Mouse (Mus musculus) brain, embryonic 14.5 days (tissue): ENCODE data around the gene Sgms1. TPM values are rescaled to one million over a fixed set of nuclear protein-coding genes. Genes with fewer than 3 reads are reported as not detected.

Experiments
- DNase-seq: peaks from one replicate; pipeline ENCODE4 v3.0.0-alpha.2; 2011; ENCODE audit warnings: low read depth
- CTCF ChIP-seq: fragments of 200-500 bp; IDR thresholded peaks from 2 replicates; pipeline ENCODE4 v1.5.1; 2012; ENCODE audit warnings: inconsistent platforms, mild to moderate bottlenecking, moderate library complexity, borderline replicate concordance; ENCODE audit not compliant: insufficient read depth, insufficient read length; ENCODE audit errors: extremely low read depth
- POLR2A ChIP-seq: fragments of 200-500 bp; IDR thresholded peaks from 2 replicates; pipeline ENCODE4 v1.6.1; 2012; ENCODE audit warnings: mild to moderate bottlenecking, inconsistent platforms, borderline replicate concordance; ENCODE audit not compliant: poor library complexity, insufficient read depth, insufficient read length, severe bottlenecking; ENCODE audit errors: extremely low read depth
- polyA plus RNA-seq: library from polyadenylated mRNA; depleted of rRNA; stranded (reverse); fragments of >200 nt; gene quantifications from 2 replicates; pipeline ENCODE4 v1.2.3, GENCODE M21; 2012

Sgms1 gene
- polyA plus RNA-seq, 1 experiment = 13.6 TPM

DNA sequence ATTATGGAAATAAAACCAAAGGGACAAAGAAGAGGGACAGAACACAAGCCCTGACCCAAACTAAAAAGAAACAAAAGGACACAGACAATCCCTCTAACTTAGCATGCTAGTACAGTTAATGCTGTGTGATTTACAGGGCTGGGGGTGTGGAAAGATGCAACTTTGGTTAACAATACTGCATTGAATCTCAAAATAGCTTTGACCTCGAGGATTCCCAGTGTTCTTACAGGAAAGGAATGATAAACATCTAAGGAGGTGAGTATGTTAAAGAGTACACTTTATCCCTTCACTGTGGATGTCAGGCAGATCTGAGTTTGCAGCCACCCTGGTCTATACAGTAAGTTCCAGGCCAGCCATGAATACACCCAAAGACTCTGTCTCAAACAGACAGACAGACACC, 194.7 kb downstream of the Sgms1 start:
- no peak for TF ChIP-seq CTCF
- TF ChIP-seq POLR2A = no peak
- no peak for DNase-seq

DNA sequence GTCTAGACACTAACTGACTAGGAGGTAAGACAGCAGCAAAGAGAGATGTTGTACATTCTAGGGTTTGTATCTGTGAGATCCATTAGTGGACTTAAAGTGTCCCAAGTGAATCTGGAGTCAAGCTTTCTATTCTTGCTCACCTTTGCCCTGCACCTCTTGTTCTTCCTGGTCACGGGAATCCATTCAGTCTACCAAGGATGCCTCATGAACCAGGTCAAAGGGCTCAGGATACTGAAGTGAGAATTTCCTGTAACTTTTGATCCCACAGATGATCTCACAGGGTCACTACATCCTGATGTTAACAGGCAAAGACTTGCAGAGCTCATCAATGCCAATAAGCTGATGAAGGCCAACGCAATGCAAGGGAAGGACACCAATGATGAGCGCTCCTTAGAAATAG, 195.4 kb downstream of the Sgms1 start:
- TF ChIP-seq CTCF (no peak), POLR2A (no peak)

DNA sequence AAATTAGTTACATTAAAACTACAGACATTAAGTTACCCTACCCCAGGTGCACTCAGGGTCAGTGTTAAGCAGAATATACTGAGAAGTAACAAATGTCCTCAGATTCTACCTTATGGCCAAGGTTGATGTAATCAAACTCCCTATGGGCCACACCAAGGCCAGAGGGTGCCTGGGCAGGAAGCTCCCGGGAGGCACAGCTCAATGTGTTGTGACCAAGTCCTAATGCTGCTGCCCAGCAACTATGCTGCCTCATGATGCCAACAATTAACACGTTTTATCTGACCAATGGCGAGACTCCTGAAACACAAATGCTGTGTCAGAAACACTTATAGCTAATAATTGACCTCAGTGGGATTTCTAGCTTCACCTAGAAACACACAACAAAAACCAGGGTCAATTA, 197.9 kb downstream of the Sgms1 start:
- TF ChIP-seq POLR2A = no peak
- no peak for TF ChIP-seq CTCF
- no peak for DNase-seq

More for the DNA sequence above, 195.4 kb downstream of the Sgms1 start:
- DNase-seq = no peak

DNA sequence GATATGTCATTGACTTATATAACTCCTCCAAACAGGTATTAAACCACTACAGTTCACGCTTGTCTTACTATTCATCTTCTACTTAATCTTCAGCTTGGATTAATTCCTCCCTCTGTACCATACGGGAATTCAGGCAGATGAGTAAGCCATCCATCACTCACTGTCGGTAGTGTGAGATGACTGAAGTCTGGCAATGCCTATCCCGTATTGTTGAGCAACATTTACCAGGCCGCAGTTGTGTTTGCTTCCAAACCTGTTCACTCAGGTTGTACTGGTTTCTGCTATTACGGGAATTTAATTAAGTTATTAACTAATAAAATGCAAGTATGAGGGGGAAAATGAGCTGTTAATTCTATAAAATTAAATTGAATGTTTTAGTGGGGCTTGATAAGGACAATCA, 199.6 kb downstream of the Sgms1 start:
- TF ChIP-seq CTCF (no peak), POLR2A (no peak)
- no peak for DNase-seq

DNA sequence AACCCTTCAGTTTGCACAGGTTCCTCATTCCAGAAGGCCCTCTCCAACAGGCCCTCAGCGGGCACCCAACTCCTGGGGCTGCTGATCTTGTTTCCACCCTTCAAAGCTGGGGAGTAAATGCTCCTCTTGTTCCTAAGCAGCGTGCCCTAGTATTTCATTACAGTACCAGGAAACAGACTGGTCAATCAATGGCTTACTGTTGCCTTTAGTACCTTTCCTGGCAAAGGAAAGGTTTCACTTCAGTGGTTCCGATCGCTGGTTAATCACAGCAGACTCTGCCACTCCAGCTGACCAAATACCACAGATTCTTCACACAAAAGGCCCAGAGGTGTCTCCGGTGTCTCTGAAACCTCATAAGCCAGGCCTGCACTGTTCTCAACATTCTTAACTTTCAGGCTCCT, 200.5 kb downstream of the Sgms1 start:
- TF ChIP-seq POLR2A = no peak
- TF ChIP-seq CTCF = no peak
- DNase-seq = no peak

DNA sequence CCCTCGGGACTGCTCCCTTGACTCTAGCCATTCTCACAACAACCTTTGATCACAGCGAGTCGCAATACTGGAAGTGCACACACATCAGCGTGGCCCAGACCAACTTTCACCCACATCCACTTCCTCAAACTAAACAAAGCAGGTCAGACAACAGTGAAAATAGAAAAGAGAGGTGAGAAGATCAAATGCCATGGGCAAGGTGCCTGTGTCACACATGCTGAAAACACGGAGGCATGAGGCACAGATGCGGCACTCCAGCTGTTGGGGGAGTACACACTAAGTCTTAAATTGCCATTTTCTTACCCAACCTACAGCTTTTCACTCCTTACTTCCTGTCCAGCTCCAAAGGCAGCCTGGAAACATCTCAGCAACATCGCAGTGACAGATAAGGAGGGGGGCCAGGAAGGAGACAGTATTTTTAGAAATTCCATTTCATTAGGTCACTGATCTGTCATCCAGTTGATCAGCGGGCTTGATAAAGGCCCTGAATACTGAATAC, 202.9 kb downstream of the Sgms1 start:
- no peak for DNase-seq
- TF ChIP-seq CTCF (no peak), POLR2A (no peak)

DNA sequence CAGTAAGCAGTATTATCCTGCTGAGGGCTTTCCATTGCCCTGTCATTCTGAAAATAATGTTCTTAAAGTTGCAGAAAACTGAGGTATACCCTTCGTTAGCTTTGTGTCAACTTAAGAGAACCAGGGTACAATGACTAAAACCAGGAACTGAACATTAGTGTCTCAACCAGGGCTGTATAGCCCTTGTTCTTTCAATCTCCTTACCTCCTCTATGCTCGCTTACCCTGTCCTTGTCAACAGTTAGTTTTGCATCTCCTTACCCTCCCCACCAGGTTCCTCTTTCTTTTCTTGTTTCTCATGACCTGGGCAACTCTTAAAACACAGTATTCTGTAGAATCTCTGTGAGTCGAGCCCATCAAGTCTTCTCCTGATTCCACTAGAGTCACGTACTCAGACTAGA, 206.5 kb downstream of the Sgms1 start:
- DNase-seq = no peak
- TF ChIP-seq CTCF (no peak), POLR2A (no peak)

DNA sequence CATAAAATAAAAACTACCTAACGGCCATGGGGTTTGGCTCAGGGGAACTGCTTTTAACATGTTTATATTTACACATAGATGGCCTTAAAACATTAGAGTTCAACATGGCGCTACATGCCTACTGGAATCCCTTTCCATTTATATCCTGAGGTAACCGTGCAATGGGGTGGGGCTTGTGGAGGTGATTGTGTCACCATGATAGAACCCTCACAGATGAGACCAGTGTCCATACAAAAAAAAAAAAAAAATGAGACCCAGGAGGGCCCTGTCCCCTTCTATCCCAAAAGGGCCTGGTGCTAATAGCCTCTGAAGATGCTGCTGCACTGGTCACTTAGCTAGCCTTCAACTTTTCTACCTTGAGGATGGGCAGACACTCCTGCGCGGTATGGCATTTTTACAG, 207.0 kb downstream of the Sgms1 start:
- TF ChIP-seq POLR2A (no peak), CTCF (no peak)
- no peak for DNase-seq

DNA sequence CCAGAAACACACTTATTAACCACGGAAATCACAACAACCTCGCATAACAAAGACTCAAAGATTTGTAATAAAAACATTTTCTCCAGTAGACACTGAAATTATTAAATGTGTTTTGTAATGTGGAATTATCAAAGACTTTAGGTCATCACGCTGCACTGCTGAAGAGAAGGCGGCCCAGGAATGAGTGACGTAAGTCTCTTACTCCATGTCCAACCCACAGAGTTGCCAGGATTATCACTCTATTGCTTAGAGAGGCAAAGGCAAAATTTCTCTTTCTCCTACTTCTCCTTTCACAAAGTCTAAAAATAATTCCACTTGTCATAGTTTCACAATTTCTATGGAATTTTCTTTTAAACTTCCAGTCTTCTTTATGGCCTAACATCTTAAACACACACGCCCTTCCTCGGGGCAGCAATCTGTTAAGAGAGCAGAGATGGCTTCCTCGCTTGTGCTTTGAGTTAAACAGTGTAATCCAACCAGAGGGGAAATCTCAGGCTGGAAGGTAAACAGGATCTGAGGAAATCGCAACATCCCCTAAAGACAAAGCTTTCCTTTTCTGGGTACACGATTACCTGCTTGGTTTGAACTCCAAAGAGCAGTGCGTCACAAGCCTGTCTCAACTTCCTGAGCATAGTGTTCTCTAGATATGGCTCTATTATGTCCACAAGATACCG, 207.7 kb downstream of the Sgms1 start:
- TF ChIP-seq POLR2A = no peak
- TF ChIP-seq CTCF = no peak
- DNase-seq = no peak

DNA sequence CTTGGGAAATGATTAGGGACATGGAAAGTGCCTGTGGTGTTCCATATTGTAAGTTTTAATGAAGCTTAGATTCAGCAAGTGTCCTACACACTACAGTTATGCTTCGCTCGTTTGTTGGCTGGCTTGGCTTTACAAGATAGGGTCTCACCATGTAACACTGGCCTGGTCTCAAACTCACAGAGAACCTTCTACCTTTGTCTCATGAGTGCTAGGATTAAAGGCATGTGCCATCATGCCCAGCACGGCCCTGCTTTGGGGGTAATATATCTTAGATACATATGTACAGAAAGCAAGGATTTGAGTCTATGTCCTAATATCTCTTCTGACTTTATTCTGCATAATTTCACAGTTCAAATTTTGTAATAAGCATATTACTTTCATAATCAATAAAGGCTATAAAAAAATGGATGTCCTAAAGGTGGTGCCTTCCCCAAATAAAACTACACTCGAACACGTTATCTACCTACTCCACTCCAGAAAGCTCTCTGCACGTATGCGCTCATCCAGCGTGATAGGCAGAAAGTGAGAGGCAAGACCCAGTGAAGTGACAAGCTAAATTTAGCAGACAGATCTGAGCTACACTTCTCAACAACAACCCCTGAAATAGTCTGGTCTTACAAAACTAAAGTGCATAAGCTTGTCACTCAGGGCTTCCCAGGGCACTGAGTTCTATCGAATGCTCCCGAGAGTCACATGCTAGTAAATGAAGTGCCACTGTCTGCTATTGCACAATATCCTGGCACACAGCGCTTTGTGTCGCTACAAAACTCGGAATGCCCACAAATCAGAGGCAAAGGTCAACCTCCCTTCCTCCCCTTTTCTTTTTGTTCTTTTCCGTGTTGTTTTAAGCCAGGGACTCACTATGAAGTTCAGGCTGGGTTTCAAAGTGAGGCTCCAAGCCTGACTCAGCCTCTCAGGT, 208.5 kb downstream of the Sgms1 start:
- no peak for DNase-seq
- no peak for TF ChIP-seq POLR2A
- no peak for TF ChIP-seq CTCF

DNA sequence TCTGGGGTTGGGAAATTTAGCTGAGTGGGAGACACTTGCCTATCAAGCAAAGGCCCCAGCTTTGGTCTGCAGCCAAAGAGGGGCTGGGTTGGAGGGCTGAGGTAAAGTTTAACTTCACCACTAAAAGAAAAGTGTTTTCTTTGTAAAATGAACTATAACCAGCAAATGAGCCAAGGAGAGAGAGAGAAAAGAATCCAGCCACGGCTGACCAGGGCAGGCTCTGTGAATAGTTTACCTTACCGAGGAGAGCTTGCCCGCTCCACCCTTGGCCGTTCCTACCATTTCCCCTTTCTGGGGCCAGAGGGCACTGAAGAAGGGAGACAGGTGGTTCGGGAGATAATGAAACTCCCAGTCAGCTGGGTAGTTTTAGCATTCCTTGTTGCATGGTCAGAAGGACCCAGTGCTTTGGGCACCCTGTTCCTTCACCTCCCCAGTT, 209.5 kb downstream of the Sgms1 start:
- DNase-seq = no peak
- no peak for TF ChIP-seq CTCF
- TF ChIP-seq POLR2A = no peak

DNA sequence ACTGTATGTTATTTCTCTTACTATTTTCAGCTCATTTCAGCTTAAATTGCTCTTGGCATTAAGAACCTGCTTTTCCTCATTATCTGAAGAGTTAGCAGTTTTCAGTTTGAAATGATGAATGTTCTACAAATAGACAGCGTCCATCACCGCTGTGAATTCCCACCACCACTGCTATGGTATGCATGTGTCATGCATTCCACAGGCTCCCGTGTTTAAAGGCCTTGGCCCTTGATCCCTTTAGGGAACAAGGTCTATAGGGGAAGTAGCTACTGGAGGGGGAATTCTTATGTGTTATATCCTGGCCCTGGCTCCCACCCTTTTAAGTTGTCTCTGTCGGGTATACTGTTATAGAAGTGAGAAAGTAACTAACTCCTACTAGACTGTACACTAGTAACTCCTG, 210.0 kb downstream of the Sgms1 start:
- no peak for DNase-seq
- TF ChIP-seq POLR2A (no peak), CTCF (no peak)

DNA sequence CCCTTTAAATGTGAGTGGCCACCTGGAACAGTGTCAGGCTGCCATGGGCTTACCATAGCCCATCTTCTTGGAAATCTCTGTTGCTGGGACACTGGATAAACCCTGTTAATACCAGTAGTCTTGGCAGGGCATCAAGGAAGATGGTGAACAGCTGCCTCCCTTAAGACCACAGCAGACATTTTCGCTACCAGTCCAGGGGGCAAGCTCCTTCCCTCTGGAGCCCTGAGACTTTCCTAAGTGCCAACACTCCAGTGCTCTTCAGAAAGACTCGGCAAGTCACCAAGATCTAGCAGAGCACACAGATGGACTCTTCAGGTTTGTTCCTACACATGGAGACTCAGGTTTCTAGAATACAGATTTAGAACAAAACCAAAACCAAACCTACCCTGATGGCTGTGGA, 211.4 kb downstream of the Sgms1 start:
- TF ChIP-seq POLR2A (no peak), CTCF (no peak)
- no peak for DNase-seq
